Mouse (Mus musculus): ENCODE results near the gene Phex. TPM values are rescaled to one million over a fixed set of nuclear protein-coding genes. Genes with fewer than 3 reads are reported as not detected.
A peak's percentile ranks its signal among the peaks of the same experiment; 100 is the strongest.

Gene Phex
- polyA plus RNA-seq, 1 experiment from 2014 or later = 0.18 TPM

- Histone ChIP-seq H3K4me1 (no peaks in the 10 kb centered on the region), H3K4me2 (replicated peaks) (no peak overlapping the region), H3K27me3 (no peaks in the 10 kb centered on the region), H3K9ac (replicated peaks) (no peak overlapping the region), H3K27ac (replicated peaks) (no peak overlapping the region), H3K9me3 (no peaks in the 10 kb centered on the region), H3K36me3 (no peaks in the 10 kb centered on the region), H3K4me3 (no peak overlapping the region)
- ATAC-seq (ENCODE audit: low FRiP score, low read depth) = no peak
- WGBS = 69% methylated on average over 1 of the region's 1 CpGs
Measured at GRCm38 (mm10) chrX:157377456-157377855, 37.7 kb downstream of the Phex start.

GRCm38 (mm10) chrX:157373873-157374272 is 41.2 kb downstream of the Phex start:
- WGBS = 65% methylated on average over 3 of the region's 3 CpGs

GRCm38 (mm10) chrX:157369166-157369565 is 45.9 kb downstream of the Phex start:
- ATAC-seq (ENCODE audit: low FRiP score, low read depth) = no peak
- no peak overlapping the region for H3K4me3 ChIP-seq
- H3K9me3 ChIP-seq = no peaks in the 10 kb centered on the region
- no peak overlapping the region for H3K4me2 ChIP-seq (replicated peaks)
- no peaks in the 10 kb centered on the region for H3K36me3 ChIP-seq
- no peak overlapping the region for H3K9ac ChIP-seq (replicated peaks)
- H3K4me1 ChIP-seq = no peaks in the 10 kb centered on the region
- no peak overlapping the region for H3K27ac ChIP-seq (replicated peaks)
- no peaks in the 10 kb centered on the region for H3K27me3 ChIP-seq

More at GRCm38 (mm10) chrX:157373873-157374272, 41.2 kb downstream of the Phex start:
- no peaks in the 10 kb centered on the region for H3K4me1 ChIP-seq
- ATAC-seq (ENCODE audit: low FRiP score, low read depth) = no peak
- H3K4me3 ChIP-seq = no peak overlapping the region
- H3K9me3 ChIP-seq = no peaks in the 10 kb centered on the region
- no peak overlapping the region for H3K4me2 ChIP-seq (replicated peaks)
- no peaks in the 10 kb centered on the region for H3K27me3 ChIP-seq
- H3K27ac ChIP-seq (replicated peaks) = no peak overlapping the region
- H3K36me3 ChIP-seq = no peaks in the 10 kb centered on the region
- H3K9ac ChIP-seq (replicated peaks) = no peak overlapping the region

- no peak for ATAC-seq (ENCODE audit: low FRiP score, low read depth)
- H3K4me1 ChIP-seq = no peaks in the 10 kb centered on the region
- H3K9ac ChIP-seq (replicated peaks) = no peak overlapping the region
- no peaks in the 10 kb centered on the region for H3K9me3 ChIP-seq
- H3K27ac ChIP-seq (replicated peaks) = no peak overlapping the region
- no peak overlapping the region for H3K4me3 ChIP-seq
- no peak overlapping the region for H3K4me2 ChIP-seq (replicated peaks)
- no peaks in the 10 kb centered on the region for H3K36me3 ChIP-seq
- WGBS = 86% methylated on average over 4 of the region's 4 CpGs
- no peaks in the 10 kb centered on the region for H3K27me3 ChIP-seq
Measured at GRCm38 (mm10) chrX:157355521-157355920, 59.6 kb downstream of the Phex start.

- Histone ChIP-seq H3K36me3 (no peaks in the 10 kb centered on the region), H3K4me2 (replicated peaks) (no peak overlapping the region), H3K27ac (replicated peaks) (no peak overlapping the region), H3K4me1 (no peaks in the 10 kb centered on the region), H3K27me3 (no peaks in the 10 kb centered on the region), H3K4me3 (no peak overlapping the region), H3K9ac (replicated peaks) (no peak overlapping the region), H3K9me3 (no peaks in the 10 kb centered on the region)
- 87% methylated on average over 6 of the region's 6 CpGs for WGBS
- no peak for ATAC-seq (ENCODE audit: low FRiP score, low read depth)
Measured at GRCm38 (mm10) chrX:157346201-157346600, 68.9 kb downstream of the Phex start.

GRCm38 (mm10) chrX:157334726-157335125 is 80.4 kb downstream of the Phex start:
- 61% methylated on average over 4 of the region's 4 CpGs for WGBS
- H3K4me1 ChIP-seq = no peaks in the 10 kb centered on the region

GRCm38 (mm10) chrX:157329821-157330220 is 85.3 kb downstream of the Phex start:
- no peak overlapping the region for H3K9ac ChIP-seq (replicated peaks)
- ATAC-seq (ENCODE audit: low FRiP score, low read depth) = no peak
- no peak overlapping the region for H3K4me2 ChIP-seq (replicated peaks)
- no peak overlapping the region for H3K4me3 ChIP-seq
- 76% methylated on average over 3 of the region's 3 CpGs for WGBS
- no peaks in the 10 kb centered on the region for H3K4me1 ChIP-seq
- H3K27ac ChIP-seq (replicated peaks) = no peak overlapping the region
- H3K9me3 ChIP-seq = no peaks in the 10 kb centered on the region
- no peaks in the 10 kb centered on the region for H3K36me3 ChIP-seq
- H3K27me3 ChIP-seq = no peaks in the 10 kb centered on the region

More at GRCm38 (mm10) chrX:157334726-157335125, 80.4 kb downstream of the Phex start:
- Histone ChIP-seq H3K27me3 (no peaks in the 10 kb centered on the region), H3K36me3 (no peaks in the 10 kb centered on the region), H3K9ac (replicated peaks) (no peak overlapping the region), H3K9me3 (no peaks in the 10 kb centered on the region), H3K4me3 (no peak overlapping the region), H3K4me2 (replicated peaks) (no peak overlapping the region), H3K27ac (replicated peaks) (no peak overlapping the region)
- no peak for ATAC-seq (ENCODE audit: low FRiP score, low read depth)

- no peaks in the 10 kb centered on the region for H3K36me3 ChIP-seq
- H3K27me3 ChIP-seq = no peaks in the 10 kb centered on the region
- no peak overlapping the region for H3K4me2 ChIP-seq (replicated peaks)
- WGBS = 65% methylated on average over 1 of the region's 1 CpGs
- ATAC-seq (ENCODE audit: low FRiP score, low read depth) = no peak
- no peak overlapping the region for H3K27ac ChIP-seq (replicated peaks)
- H3K9ac ChIP-seq (replicated peaks) = no peak overlapping the region
- no peaks in the 10 kb centered on the region for H3K9me3 ChIP-seq
- no peak overlapping the region for H3K4me3 ChIP-seq
- no peaks in the 10 kb centered on the region for H3K4me1 ChIP-seq
Measured at GRCm38 (mm10) chrX:157328396-157328795, 86.7 kb downstream of the Phex start.

- 98% methylated on average over 3 of the region's 3 CpGs for WGBS
- H3K27ac ChIP-seq (replicated peaks) = no peak overlapping the region
- H3K9ac ChIP-seq (replicated peaks) = no peak overlapping the region
- H3K4me1 ChIP-seq = no peaks in the 10 kb centered on the region
- no peak for ATAC-seq (ENCODE audit: low FRiP score, low read depth)
- no peaks in the 10 kb centered on the region for H3K36me3 ChIP-seq
- no peaks in the 10 kb centered on the region for H3K27me3 ChIP-seq
- no peak overlapping the region for H3K4me3 ChIP-seq
- H3K9me3 ChIP-seq = no peaks in the 10 kb centered on the region
- H3K4me2 ChIP-seq (replicated peaks) = no peak overlapping the region
Measured at GRCm38 (mm10) chrX:157327756-157328155, 87.4 kb downstream of the Phex start.

- Histone ChIP-seq H3K9me3 (no peaks in the 10 kb centered on the region), H3K27ac (replicated peaks) (no peak overlapping the region), H3K27me3 (no peaks in the 10 kb centered on the region), H3K4me3 (no peak overlapping the region), H3K9ac (replicated peaks) (no peak overlapping the region), H3K36me3 (no peaks in the 10 kb centered on the region), H3K4me1 (no peaks in the 10 kb centered on the region), H3K4me2 (replicated peaks) (no peak overlapping the region)
- ATAC-seq (ENCODE audit: low FRiP score, low read depth) = no peak
- 91% methylated on average over 3 of the region's 3 CpGs for WGBS
Measured at GRCm38 (mm10) chrX:157324396-157324795, 90.7 kb downstream of the Phex start.

GRCm38 (mm10) chrX:157310331-157310730 is 104.8 kb downstream of the Phex start:
- Histone ChIP-seq H3K4me3 (no peak overlapping the region), H3K27ac (replicated peaks) (no peak overlapping the region), H3K4me1 (peaks cover 3% of the 10 kb centered on the region; the same call in 1 of the 2 replicates), H3K4me2 (replicated peaks) (no peak overlapping the region), H3K36me3 (no peaks in the 10 kb centered on the region), H3K9ac (replicated peaks) (no peak overlapping the region), H3K9me3 (no peaks in the 10 kb centered on the region), H3K27me3 (peaks cover 5% of the 10 kb centered on the region)
- ATAC-seq (ENCODE audit: low FRiP score, low read depth) = no peak
- 92% methylated on average over 3 of the region's 3 CpGs for WGBS

- H3K4me3 ChIP-seq = no peak overlapping the region
- ATAC-seq (ENCODE audit: low FRiP score, low read depth) = no peak
- WGBS = 80% methylated on average over 1 of the region's 1 CpGs
Measured at GRCm38 (mm10) chrX:157308171-157308570, 106.9 kb downstream of the Phex start.

GRCm38 (mm10) chrX:157307411-157307810 is 107.7 kb downstream of the Phex start:
- Histone ChIP-seq H3K9me3 (no peaks in the 10 kb centered on the region), H3K4me1 (peaks cover 3% of the 10 kb centered on the region; the same call in 1 of the 2 replicates), H3K27me3 (peaks cover 5% of the 10 kb centered on the region), H3K4me3 (no peak overlapping the region), H3K9ac (replicated peaks) (no peak overlapping the region), H3K4me2 (replicated peaks) (no peak overlapping the region), H3K27ac (replicated peaks) (no peak overlapping the region), H3K36me3 (no peaks in the 10 kb centered on the region)
- 9% methylated on average over 3 of the region's 3 CpGs for WGBS
- ATAC-seq (ENCODE audit: low FRiP score, low read depth) = peak; percentile 53

More at GRCm38 (mm10) chrX:157308171-157308570, 106.9 kb downstream of the Phex start:
- Histone ChIP-seq H3K4me1 (peaks cover 3% of the 10 kb centered on the region; the same call in 1 of the 2 replicates), H3K4me2 (replicated peaks) (no peak overlapping the region), H3K9ac (replicated peaks) (no peak overlapping the region), H3K9me3 (no peaks in the 10 kb centered on the region), H3K27ac (replicated peaks) (no peak overlapping the region), H3K36me3 (no peaks in the 10 kb centered on the region), H3K27me3 (peaks cover 5% of the 10 kb centered on the region)
